In the genomic region with DNA sequence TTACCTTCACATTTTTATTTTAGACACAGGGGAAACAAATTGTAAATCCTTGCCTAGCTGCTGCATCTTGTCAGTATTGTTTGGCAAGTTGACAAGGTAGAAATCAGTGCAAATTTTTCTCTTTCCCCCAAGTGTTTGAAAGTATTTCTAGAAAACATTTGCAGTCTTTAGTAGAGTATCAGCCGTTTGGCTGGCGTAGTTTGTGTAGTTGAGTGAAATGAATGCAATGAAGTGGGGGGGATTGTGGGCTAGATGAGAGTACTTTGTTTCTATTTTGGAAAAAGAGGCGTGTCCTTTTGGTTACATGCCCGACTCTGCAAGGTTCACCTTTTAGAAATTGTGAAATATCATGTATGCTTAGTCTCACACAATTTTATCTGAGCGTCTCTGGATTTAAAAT, we compare ENCODE assay signal across 8 mouse cellular contexts. TPM values are rescaled to one million over a fixed set of nuclear protein-coding genes. Genes with fewer than 3 reads are reported as not detected.
DNase-seq lines count a peak whose midpoint lies in the region; TF ChIP-seq lines count a peak whose summit lies in the region.

No protein-coding gene starts in this region.

- intact Hi-C loops in heart, postnatal 25 days (cut with DNase I): no loop called here

- H3K9me3 ChIP-seq in hindbrain, embryonic 10.5 days: no peaks in the 10 kb centered on the region

- H3K4me3 ChIP-seq in hindbrain, embryonic 10.5 days: peak overlapping the region; percentile 96
- H3K4me3 ChIP-seq in lung, adult 2 months (replicated peaks; ENCODE audit: extremely low read depth, low read depth, low read length): peak overlapping the region; percentile 51

- H3K27ac ChIP-seq in hindbrain, embryonic 10.5 days: peak overlapping the region; percentile 98; the same call in 1 of the 2 replicates

- peak; percentile 44 for DNase-seq in heart, adult 8-10 months (ENCODE audit: low spot score)
- DNase-seq in heart, postnatal 25 days (ENCODE audit: low spot score): no peak
- DNase-seq in brain, embryonic 14.5 days (ENCODE audit: low read depth): peak; percentile 34
- DNase-seq in hindbrain, embryonic 10.5 days (ENCODE audit: low spot score): no peak
- DNase-seq in lung, adult 2 months: no peak
- peak; percentile 19 for DNase-seq in testis, postnatal 14 days (ENCODE audit: low spot score)
- no peak for DNase-seq in urinary bladder, postnatal 14 days (ENCODE audit: low spot score)
- DNase-seq in gastrocnemius, postnatal 25 days: no peak

- H3K27me3 ChIP-seq in hindbrain, embryonic 10.5 days (ENCODE audit: insufficient read depth, poor library complexity, severe bottlenecking): no peaks in the 10 kb centered on the region

- peaks cover 55% of the 10 kb centered on the region for H3K4me1 ChIP-seq in hindbrain, embryonic 10.5 days (replicated peaks)
- H3K4me1 ChIP-seq in lung, adult 2 months (ENCODE audit: control insufficient read depth, insufficient read depth, low read length): peaks cover 11% of the 10 kb centered on the region

- TF ChIP-seq CTCF in brain, embryonic 14.5 days (IDR thresholded peaks at IDR 0.05; ENCODE audit: borderline replicate concordance, extremely low read depth, insufficient read depth, insufficient read length): no peak
- TF ChIP-seq CTCF in lung, adult 2 months (IDR thresholded peaks at IDR 0.05; ENCODE audit: insufficient read depth, low read length): no peak

- 39% methylated on average over 5 of the region's 5 CpGs for WGBS in hindbrain, embryonic 10.5 days
- 18% methylated on average over 5 of the region's 5 CpGs for WGBS in lung, adult 2 months

- no peak for TF ChIP-seq POLR2A in brain, embryonic 14.5 days (IDR thresholded peaks at IDR 0.05; ENCODE audit: borderline replicate concordance, extremely low read depth, insufficient read depth, insufficient read length, poor library complexity, severe bottlenecking)
- no peak for TF ChIP-seq POLR2A in lung, adult 2 months (IDR thresholded peaks at IDR 0.05; ENCODE audit: borderline replicate concordance, extremely low read depth, low read depth, low read length)

- H3K36me3 ChIP-seq in hindbrain, embryonic 10.5 days: no peaks in the 10 kb centered on the region

RNA-seq across cellular contexts. Expression of a gene that starts 1.6 kb away (rescaled TPM):
- 10 to 100 TPM; 71.5 to 94.8 (median 72.6) TPM for total RNA-seq in heart, adult 8-10 months (2022)
- total RNA-seq in heart, postnatal 25 days (2021): 10 to 100 TPM; 53.9 to 54.1 TPM
- 24.0 and 31.8 TPM in 2 replicates for polyA plus RNA-seq in brain, embryonic 14.5 days (2012; rRNA removed)
- 26.8 and 31.0 TPM in 2 replicates for polyA plus RNA-seq in hindbrain, embryonic 10.5 days (2016; fragmentation: Nextera tagmentation; extraction: Ambion mirVana)
- polyA plus RNA-seq in lung, adult 2 months (2012; rRNA removed): 11.5 and 12.0 TPM in 2 replicates
- total RNA-seq in gastrocnemius, postnatal 25 days (2021): 10 to 100 TPM; 19.3 to 24.2 TPM

Comparison
In these comparisons a context has a peak if more than half of its experiments do, and no peak if none do; other contexts are left out.
1. DNase-seq: peak in heart, adult 8-10 months (single experiment), brain, embryonic 14.5 days (single experiment) and testis, postnatal 14 days (single experiment); none in heart, postnatal 25 days (single experiment), hindbrain, embryonic 10.5 days (single experiment), lung, adult 2 months (single experiment), urinary bladder, postnatal 14 days (single experiment) and gastrocnemius, postnatal 25 days (single experiment).